Mouse (Mus musculus): ENCODE results near the gene Clip3.

DNA sequence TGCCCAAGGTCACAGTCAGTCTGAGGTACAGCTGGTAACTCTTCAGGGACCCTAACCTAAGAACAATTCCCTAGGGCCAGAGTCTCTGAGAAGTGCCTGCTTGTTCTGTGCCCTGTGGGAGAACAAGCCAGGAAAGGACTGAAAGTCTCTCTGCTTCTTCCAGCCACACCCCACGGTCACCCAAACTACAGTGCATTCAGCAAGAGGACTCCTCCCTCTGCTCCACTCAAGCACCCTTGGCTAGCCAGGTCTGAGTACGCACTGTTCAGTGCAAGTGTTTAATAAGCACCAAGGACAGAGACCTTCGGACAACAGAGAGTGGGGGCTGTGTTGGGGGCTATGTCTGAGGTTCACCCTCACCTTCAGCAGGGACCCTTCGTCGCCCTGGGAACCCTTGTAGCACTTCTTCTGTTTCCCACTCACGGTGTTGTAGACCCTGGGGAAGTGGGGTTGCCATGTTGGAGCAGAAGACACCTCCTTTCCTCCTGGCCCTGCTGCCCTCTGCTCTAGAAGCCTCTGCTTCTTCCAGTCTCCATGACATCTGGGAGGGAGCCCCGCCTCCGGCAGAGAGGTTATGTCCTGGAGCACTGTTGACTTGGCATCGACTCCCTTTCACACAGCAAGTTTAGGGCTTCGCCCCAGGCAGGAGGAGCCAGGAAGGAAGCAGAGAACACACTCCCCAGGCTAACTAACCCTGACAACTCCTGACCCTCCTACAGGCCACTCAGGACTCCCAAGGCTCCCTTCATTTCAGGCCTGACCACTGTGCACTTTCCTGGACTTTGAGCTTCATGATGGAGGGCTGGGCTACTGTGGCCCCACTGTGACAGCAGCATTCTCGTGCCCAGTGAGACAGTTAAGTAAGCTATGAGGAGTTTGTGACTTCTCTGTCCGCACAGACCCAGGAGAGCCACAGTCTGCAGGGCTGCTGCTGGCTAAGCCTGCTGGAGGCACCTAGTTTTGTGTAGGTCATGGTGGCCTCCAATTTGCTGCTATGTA lies 39.3 kb upstream of the Clip3 start:
- TF ChIP-seq POLR2A (IDR thresholded peaks at IDR 0.05; ENCODE audit: insufficient read length, low read depth) (no peak), MAX (IDR thresholded peaks at IDR 0.05; ENCODE audit: low read depth) (no peak), SRF (IDR thresholded peaks at IDR 0.05; ENCODE audit: control insufficient read depth, insufficient read length, low read depth) (no peak), TCF12 (IDR thresholded peaks at IDR 0.05; ENCODE audit: insufficient read depth, poor library complexity, severe bottlenecking) (no peak), MYOG (IDR thresholded peaks at IDR 0.05; ENCODE audit: control insufficient read depth in 1 of 3, insufficient read depth in 1 of 3, insufficient read length in 2 of 3, low read depth in 2 of 3) (no peak), USF1 (IDR thresholded peaks at IDR 0.05; ENCODE audit: low read depth) (no peak), POLR2AphosphoS2 (IDR thresholded peaks at IDR 0.05; ENCODE audit: insufficient read length, low read depth) (no peak), E2F4 (IDR thresholded peaks at IDR 0.05; ENCODE audit: insufficient read depth) (no peak), TCF3 (IDR thresholded peaks at IDR 0.05; ENCODE audit: insufficient read length, low read depth) (no peak), MYOD1 (IDR thresholded peaks at IDR 0.05; ENCODE audit: control insufficient read depth in 1 of 3, insufficient read length in 2 of 3, low read depth in 2 of 3) (no peak)
